In the genomic region with DNA sequence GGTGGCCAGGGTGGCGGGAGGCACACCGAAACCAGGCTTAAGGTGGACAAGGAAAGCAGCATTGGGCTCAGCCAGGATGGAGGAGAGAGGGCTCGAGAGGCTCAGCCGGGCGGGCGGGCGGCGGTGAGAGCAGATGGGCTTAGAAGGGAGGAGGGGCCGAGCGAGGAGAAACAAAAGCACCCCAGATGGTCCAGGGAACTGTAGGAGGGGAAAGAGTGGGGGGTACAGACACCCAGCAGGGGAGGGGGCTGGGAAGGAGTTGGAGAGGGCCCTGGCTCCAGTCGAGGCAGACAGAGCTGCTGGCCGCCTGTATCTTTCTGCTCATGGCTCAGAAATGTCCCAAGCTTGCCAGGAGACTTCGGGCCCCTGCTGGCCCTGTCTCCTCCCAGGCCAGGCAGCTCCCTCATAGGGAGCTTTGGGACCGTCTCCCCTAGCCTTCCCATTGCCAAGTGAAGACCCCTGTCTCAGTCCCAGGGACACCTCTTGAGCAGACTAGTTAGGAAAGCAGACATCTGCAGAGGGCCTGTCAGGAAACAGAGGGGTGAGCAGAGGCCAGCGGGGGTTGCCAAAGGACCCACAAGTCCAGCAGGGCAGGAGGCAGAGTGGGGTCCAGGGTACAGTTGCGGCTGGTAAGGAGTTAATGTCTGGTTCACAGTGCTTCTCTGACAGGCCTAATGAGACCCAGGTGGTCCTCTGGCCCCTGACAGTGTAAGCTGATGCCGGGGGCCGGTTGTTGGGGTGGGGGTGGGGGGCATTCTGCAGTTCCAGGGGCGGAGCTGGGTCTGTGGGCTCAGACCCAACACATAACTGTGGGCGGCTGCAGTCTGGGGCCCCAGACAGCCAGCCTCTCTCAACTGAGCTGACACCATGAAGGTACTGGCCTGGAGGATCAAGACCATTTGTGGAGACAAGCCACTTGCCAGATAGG, we compare ENCODE assay signal across 8 mouse cellular contexts. TPM values are rescaled to one million over a fixed set of nuclear protein-coding genes. Genes with fewer than 3 reads are reported as not detected.
DNase-seq lines count a peak whose midpoint lies in the region; ATAC-seq and TF ChIP-seq lines count a peak whose summit lies in the region.

TSS of gene Mfap4 (plus strand) at position 819 of the 928 bp plus-strand sequence.

- peaks cover 2% of the 10 kb centered on the region for H3K4me1 ChIP-seq in ES-Bruce4 (ENCODE audit: control insufficient read depth, insufficient read depth, low read length)
- peaks cover 36% of the 10 kb centered on the region for H3K4me1 ChIP-seq in forebrain, embryonic 14.5 days (ENCODE audit: control insufficient read depth, insufficient read depth, low read length)
- peaks cover 3% of the 10 kb centered on the region; the same call in 1 of the 2 replicates for H3K4me1 ChIP-seq in midbrain, postnatal 0 days (ENCODE audit: insufficient read depth, low read length)

- WGBS in forebrain, embryonic 14.5 days, result 4% methylated on average over 19 of the region's 20 CpGs
- WGBS in midbrain, postnatal 0 days, result 16% methylated on average over 20 of the region's 20 CpGs

- peak within 1 kb of the TSS; percentile 11; the same call in 1 of the 2 replicates for H3K4me3 ChIP-seq in ES-Bruce4 (ENCODE audit: low read depth, low read length)
- H3K4me3 ChIP-seq in forebrain, embryonic 14.5 days (ENCODE audit: low read depth, low read length), result peak within 1 kb of the TSS; percentile 16
- no peak within 1 kb of the TSS for H3K4me3 ChIP-seq in midbrain, postnatal 0 days (ENCODE audit: low read depth, low read length)

- TF ChIP-seq CTCF in ES-Bruce4 (IDR thresholded peaks at IDR 0.05; ENCODE audit: low read depth, low read length), result no peak
- TF ChIP-seq CTCF in midbrain, postnatal 0 days (IDR thresholded peaks at IDR 0.05), result no peak

- peak within 1 kb of the TSS; percentile 5 for H3K9ac ChIP-seq in ES-Bruce4 (ENCODE audit: low read depth, poor library complexity, severe bottlenecking)
- H3K9ac ChIP-seq in forebrain, embryonic 14.5 days (ENCODE audit: low read length), result peak within 1 kb of the TSS; percentile 47
- H3K9ac ChIP-seq in midbrain, postnatal 0 days (replicated peaks; ENCODE audit: low read length, poor library complexity, severe bottlenecking), result 0 out of 2 replicates have a peak within 1 kb of the TSS, but pooled peaks have one; percentile 29

- no peaks in the 10 kb centered on the region for H3K9me3 ChIP-seq in ES-Bruce4 (replicated peaks; ENCODE audit: control insufficient read depth, insufficient read depth, low read length, poor library complexity, severe bottlenecking)
- no peaks in the 10 kb centered on the region for H3K9me3 ChIP-seq in forebrain, embryonic 14.5 days (replicated peaks; ENCODE audit: control insufficient read depth, low read length)
- no peaks in the 10 kb centered on the region for H3K9me3 ChIP-seq in midbrain, postnatal 0 days (ENCODE audit: low read length)

- no peak for TF ChIP-seq POLR2A in ES-Bruce4 (IDR thresholded peaks at IDR 0.05; ENCODE audit: insufficient read depth, low read length)

- TF ChIP-seq EP300 in ES-Bruce4 (IDR thresholded peaks at IDR 0.05; ENCODE audit: insufficient read depth, low read depth, low read length), result 0 out of 2 replicates have a peak, but pooled peaks have one; percentile 19

- peak; percentile 69 for ATAC-seq in cerebellum, adult (ENCODE audit: insufficient number of reproducible peaks, low FRiP score, low TSS enrichment)
- peak; percentile 90 for ATAC-seq in forebrain, embryonic 14.5 days
- no peak for ATAC-seq in midbrain, postnatal 0 days (ENCODE audit: low FRiP score)
- no peak for ATAC-seq in monocyte, adult 5-6 weeks (replicated peaks; ENCODE audit: insufficient number of reproducible peaks, low FRiP score, low TSS enrichment, poor library complexity, severe bottlenecking)

- H3K27ac ChIP-seq in ES-Bruce4 (ENCODE audit: insufficient read depth, low read length), result no peak within 1 kb of the TSS
- H3K27ac ChIP-seq in forebrain, embryonic 14.5 days (ENCODE audit: low read depth, low read length), result peak within 1 kb of the TSS; percentile 96
- no peak within 1 kb of the TSS for H3K27ac ChIP-seq in midbrain, postnatal 0 days (ENCODE audit: low read depth, low read length)

- intact Hi-C loops in heart, postnatal 36 days (cut with DNase I), result loop anchor here (5.0 kb wide), 1 partner anchor 313 kb away; no protein-coding TSS in a partner anchor
- intact Hi-C loops in left cerebral cortex, postnatal 25 days (cut with DNase I), result loop anchor here (2.0 kb wide), 1 partner anchor 32 kb away; no protein-coding TSS in a partner anchor

- H3K36me3 ChIP-seq in ES-Bruce4 (ENCODE audit: control insufficient read depth, insufficient read depth, low read length, poor library complexity, severe bottlenecking), result peaks cover 15% of the 10 kb centered on the region
- peaks cover 25% of the 10 kb centered on the region for H3K36me3 ChIP-seq in forebrain, embryonic 14.5 days (ENCODE audit: control insufficient read depth, insufficient read depth, low read length)
- peaks cover 18% of the 10 kb centered on the region for H3K36me3 ChIP-seq in midbrain, postnatal 0 days (ENCODE audit: insufficient read depth, low read length)

- H3K27me3 ChIP-seq in ES-Bruce4 (ENCODE audit: control insufficient read depth, insufficient read depth, low read length, poor library complexity, severe bottlenecking), result no peaks in the 10 kb centered on the region
- H3K27me3 ChIP-seq in forebrain, embryonic 14.5 days (replicated peaks; ENCODE audit: control insufficient read depth, insufficient read depth, low read length), result no peaks in the 10 kb centered on the region
- no peaks in the 10 kb centered on the region for H3K27me3 ChIP-seq in midbrain, postnatal 0 days (ENCODE audit: insufficient read depth, low read length)

- DNase-seq in forebrain, embryonic 14.5 days (ENCODE audit: low spot score), result peak; percentile 93
- DNase-seq in heart, postnatal 36 days, result peak; percentile 31 to 62
- DNase-seq in left cerebral cortex, postnatal 25 days (ENCODE audit: low spot score in 2 of 2), result peak; percentile 55 to 87
- peak; percentile 76 for DNase-seq in midbrain, postnatal 0 days (ENCODE audit: low spot score)
- no peak for DNase-seq in spleen, adult 12 weeks (ENCODE audit: low spot score)

- peak within 1 kb of the TSS; percentile 46 for H3K4me2 ChIP-seq in forebrain, embryonic 14.5 days (ENCODE audit: low read length)
- H3K4me2 ChIP-seq in midbrain, postnatal 0 days (ENCODE audit: low read depth, low read length, poor library complexity, severe bottlenecking), result no peak within 1 kb of the TSS

RNA-seq across cellular contexts. Expression of gene Mfap4, which starts in this region (rescaled TPM):
- 1.3 and 1.9 TPM in 2 replicates for polyA plus RNA-seq in ES-Bruce4 (2011; ENCODE audit: insufficient read depth, insufficient read length, low read depth, missing spikeins)
- polyA plus RNA-seq in forebrain, embryonic 14.5 days (2014; fragmentation: Nextera tagmentation; extraction: Ambion mirVana), result 51.6 and 65.7 TPM in 2 replicates
- total RNA-seq in heart, postnatal 36 days (2021), result 10 to 100 TPM; 32.3 to 38.4 TPM
- total RNA-seq in left cerebral cortex, postnatal 25 days (2021), result 1 to 10 TPM; 4.2 to 5.5 TPM
- 10.1 and 22.8 TPM in 2 replicates for total RNA-seq in midbrain, postnatal 0 days (2014; rRNA removed)
- polyA plus RNA-seq in midbrain, postnatal 0 days (2015; fragmentation: Nextera tagmentation; extraction: Ambion mirVana), result 14.1 and 16.4 TPM in 2 replicates
- total RNA-seq in monocyte, adult 5-6 weeks (2017), result not detected in 3 replicates

Comparison
In these comparisons a context has a peak if more than half of its experiments do, and no peak if none do; other contexts are left out.
1. ATAC-seq: peak in cerebellum, adult (single experiment) and forebrain, embryonic 14.5 days (single experiment); none in midbrain, postnatal 0 days (single experiment) and monocyte, adult 5-6 weeks (single experiment).
2. Peak in every context shown above with its lines, with median percentiles within 50 percentile points of each other: H3K9ac ChIP-seq.